Mouse (Mus musculus) left cerebral cortex, adult 11 months (tissue): Measurements from ENCODE around the gene F12.
"Not testable (repeated sequence)": the region's sequence is repeated elsewhere in the genome, so short reads cannot be mapped to it uniquely, and the experiment has no call there.

Experiments used
- DNase-seq: peaks from one replicate; pipeline ENCODE4 v3.0.0; 2022; ENCODE audit warnings: low spot score

The F12 gene

DNA sequence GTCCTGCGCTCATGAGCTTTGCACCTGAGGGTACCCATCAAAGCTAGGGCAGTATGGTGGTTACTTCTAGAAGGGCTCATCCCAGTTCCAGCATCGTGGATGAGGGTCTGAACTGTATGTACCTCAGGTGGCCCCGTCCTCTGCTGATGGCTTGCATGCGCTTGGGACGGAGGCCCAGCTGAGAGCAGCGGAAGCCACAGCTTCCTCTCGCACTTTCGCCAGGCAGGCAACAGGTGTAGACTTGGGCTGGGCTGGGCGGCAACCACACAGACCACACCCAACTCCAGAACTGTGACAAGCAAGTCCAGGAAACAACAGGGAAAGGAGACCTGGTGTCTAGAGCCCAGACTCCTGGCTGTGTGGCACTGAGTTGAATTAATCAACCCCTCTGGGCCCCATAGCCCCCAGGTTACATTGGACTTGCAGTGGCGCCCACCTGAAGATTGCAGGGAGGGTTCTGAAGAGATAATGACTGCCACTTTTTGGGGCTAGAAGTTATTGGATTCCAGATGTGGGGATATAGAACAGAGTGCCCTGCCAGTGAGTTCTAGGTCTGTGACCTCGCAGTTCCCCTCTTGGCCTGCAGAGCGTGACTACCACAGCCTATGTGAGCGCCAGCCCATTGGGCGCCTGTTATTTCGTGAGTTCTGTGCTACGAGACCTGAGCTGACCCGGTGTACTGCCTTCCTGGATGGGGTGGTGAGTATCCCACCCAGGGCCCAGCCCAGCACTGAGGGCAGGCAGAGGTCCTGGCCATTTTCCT lies 23.3 kb upstream of the F12 start:
- no peak for DNase-seq

DNA sequence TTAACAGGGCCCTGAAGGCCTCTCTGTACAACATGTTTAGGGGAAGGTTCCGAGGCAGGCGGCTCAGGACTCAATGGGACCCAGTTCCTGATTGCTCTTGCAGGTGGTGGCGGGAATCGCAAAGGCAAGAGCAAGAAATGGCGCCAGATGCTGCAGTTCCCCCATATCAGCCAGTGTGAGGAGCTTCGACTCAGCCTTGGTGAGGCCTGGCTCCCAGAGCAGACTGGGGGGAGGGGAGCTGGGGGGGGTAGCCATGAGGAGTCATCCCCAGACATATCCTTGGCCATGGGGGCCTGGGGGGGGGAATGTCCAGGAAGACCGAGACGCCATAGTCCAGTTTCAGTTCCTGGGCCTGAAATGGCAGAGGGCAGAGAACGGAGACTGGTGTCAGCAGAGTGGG lies 22.6 kb upstream of the F12 start:
- DNase-seq, result no peak

DNA sequence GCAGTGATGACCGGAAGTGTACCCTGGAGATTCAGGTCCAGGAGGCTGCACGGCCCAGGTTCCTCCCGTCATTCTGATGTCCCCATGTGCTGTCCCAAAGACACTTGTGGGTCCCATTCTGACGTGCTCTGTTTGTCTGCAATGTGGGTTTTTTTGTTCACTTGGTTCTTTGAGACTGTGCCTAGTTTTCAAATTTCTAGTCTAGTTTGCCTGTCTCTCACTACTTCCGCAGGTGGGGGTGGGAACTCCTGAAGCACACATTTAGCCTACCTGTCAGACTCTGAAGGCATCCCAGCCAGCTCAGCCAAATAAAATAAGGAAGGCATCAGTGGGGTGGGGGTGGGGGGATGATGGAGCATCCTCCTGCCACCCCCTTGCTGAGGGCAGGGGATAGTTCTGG lies 21.5 kb upstream of the F12 start:
- no peak for DNase-seq

DNA sequence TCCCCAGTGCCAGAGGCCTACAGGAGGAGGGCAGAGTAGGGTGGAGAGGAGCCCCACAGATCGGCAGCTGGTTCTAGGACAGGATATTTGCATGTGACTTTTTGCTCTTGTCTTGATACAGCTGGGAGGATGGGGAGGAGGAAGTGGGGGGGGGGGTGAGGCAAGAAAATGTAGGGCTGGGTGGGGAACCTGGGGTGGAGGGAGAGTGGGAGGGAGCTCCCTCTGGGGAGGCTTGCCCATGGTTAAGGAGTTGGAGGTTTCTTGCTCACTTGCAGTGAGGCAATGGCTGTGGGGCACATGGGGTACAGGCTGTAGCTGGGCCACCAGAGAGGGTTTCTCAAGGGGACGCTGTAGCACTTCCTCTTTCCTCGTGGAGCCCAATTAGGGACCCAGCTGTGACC lies 20.9 kb upstream of the F12 start:
- DNase-seq, result no peak

DNA sequence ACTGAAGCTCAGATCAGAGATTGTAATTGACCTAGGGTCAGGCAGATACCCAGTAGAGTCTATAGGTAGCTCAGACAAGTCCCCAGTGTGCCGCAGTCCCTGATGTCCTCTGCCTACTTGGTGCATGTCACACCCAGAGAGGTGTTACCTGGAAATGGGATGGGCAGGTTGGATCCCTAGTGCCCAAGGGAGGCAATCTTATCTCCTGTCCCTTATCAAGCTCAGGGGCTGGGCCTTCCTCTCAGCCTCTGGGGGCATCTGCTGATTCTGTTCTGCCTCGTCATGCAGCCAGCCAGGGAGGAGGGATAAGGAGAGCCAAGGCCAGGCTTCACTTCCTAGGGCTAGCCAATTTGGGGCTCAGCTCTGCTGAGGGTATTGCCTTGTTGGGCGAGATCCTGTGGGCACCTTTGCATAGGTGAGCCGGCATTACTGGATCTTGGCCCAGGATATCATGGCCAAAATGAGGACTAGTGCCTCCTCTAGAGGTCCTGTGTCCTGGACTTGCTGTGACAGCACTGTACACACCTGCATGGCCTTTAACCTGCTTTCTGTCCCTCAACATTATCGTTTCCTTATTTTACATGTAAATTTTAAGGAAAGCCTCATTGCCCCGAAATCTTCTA lies 20.0 kb upstream of the F12 start:
- no peak for DNase-seq

DNA sequence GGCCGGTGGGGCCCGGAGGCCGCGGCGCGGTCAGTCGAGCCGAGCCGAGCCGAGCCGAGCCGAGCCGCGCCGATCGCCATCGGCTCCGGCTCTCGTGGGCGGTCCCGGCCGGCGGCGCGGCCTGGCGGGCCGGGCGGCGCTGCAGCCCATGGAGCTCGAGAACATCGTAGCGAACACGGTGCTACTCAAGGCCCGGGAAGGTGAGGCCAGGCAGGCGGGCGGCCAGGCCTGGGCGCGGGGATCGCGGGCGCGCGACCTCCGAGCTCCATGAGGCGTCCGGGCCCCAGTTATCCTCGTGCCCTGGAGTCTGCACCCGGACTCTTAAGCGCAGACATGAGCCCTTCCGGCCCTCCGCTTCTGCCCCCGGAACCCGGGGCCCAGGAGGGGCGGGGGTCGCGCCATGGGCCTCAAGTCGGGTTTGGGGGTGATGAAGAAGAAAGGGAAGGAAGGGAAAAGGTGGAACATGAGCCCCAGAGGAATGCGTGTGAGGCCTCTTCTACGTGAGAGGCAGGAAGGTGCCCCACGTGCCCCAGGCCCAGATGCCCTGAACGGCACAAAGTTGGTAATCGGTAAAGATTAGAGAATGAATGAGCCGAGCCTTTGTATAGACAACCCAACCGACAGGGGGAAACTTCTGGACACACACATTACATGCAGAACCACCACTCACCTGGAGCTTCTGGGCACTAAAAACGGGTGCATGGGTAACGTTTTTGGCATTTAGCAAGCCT lies 18.9 kb upstream of the F12 start:
- no peak for DNase-seq

DNA sequence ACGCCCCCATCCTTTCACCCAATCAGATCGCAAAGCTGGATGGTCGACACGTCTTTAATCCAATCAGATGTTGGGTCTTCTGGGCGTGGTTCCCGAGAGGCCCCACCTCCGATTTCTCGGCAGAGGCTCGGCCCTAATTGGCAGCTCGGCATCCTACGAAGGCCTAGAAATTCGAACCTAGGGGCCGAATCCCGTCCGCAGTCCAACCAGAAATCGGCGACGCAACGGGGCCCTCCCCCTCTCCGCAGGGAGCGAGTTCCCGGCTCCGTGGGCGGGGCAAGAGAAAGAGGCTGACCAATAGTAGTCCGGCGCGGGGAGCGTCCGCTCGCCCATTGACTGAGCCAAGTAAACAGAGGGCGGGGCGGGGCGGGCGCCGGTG lies 18.3 kb upstream of the F12 start, which contains the start of gene Grk6:
Gene Grk6, plus strand, starts transcription at position 136 of the 379 bp plus-strand sequence.
- peak; percentile 100 for DNase-seq

DNA sequence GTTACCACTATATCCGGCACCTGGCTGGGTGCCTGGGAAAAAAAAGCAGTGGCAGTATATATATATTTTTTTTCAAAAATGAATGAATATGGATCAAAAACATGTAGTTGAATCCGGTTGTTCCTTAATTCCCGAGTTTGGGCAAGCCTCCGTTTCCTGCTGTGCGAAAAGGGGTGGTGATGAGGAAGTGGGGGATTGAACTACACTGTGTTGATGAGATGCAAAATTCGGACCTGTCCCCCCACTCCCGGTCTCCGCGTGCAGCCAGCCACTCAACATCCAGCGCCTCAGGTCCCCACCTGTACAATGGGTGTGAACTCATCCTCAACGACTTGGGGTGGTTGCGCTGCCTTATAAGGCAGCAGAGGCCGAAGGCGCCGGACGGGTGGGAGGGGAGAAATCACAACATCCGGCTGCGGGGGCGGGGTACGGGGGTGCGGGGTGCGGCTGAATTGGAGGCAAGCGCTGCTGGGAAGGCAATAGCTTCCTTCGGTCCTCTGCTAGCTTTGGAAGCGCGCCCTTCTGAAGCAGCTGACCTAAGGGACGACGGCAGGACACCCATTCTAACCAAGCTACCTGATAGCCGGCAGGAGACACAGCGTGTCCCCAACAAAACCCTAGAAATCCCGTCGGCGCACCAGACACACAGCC lies 17.8 kb upstream of the F12 start:
- DNase-seq, result no peak

DNA sequence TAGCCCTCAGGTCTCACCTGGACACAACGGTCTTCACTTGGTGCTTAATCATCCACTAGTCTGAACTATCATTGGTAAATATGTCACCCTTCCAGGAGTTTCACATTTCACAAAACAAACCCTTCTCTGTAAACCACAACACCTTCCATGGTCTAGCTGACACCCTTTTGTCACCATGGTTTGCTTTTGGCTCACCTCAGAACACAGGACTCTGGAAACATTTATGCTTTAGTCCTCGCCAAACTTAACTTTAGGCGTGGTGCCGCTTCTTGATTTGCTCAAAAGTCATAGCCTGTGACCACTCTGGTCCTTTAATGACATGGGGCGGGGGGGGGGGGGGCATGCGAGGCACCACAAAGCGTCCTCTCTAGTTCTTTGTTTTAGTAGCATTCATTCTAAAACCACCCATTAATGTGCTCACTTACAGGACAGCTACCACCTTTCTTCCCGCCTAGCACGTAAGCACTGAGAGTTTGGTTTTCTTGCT lies 17.2 kb upstream of the F12 start:
- no peak for DNase-seq

DNA sequence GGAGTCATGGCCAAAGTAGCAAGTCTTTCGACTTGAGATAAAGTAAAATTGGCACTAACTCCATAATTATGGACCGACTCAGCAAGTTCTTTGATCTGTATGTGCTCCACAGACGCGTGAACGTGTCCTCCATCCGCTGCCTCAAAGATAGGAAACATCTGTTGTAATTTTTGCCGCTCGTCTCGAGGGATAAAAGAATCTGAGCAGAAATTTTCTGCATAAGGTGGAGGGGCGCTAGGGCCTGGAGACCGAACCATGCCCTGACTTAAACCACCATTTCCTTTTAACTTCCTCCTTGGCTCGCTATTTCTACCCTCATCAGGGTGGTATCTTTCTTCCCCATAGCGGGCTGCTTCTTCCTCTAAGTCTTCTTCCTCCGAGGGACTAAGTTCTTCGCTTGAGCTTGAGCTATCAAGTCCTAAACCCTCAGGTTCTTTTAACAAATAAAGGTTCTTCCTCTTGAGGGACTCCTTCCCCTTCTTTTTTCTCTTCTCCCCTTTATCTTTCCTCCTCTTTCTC lies 10.6 kb upstream of the F12 start:
- not testable (repeated sequence) for DNase-seq

DNA sequence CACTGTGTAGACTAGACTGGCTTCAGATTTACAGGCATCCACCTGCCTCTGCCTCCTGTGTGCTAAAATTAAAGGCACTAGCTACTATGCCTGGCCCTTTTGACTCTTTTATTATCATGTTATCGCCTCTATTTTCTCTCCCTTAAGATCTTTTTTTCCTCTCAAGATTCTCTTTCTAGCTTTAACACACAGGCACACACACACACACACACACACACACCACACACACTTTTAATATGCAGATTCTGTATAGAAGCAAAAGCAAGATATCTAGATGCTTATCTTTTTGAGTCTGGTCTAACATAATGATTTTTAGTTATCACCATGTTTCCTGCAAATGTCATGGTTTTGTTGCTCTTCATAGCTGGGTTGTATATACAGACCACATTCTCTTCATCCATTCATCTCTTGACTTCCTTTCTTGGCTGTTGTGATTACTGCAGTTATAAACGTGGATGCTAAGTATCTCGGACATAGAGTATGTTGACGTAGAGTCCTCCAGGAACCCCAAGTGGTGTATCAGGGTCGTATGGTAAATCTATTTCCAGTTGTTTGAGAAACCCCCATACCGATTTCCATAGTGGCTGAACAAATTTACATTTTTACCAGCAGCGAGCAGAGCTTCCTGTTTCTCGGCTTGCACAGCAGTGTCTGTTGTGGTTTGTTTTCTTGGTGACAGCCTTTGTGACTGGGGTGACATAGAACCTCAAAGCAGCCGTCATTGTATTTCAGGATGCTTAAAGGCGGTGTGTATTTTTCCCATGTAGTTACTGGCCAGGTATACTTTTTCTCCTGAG lies 5.5 kb upstream of the F12 start:
- DNase-seq, result no peak

DNA sequence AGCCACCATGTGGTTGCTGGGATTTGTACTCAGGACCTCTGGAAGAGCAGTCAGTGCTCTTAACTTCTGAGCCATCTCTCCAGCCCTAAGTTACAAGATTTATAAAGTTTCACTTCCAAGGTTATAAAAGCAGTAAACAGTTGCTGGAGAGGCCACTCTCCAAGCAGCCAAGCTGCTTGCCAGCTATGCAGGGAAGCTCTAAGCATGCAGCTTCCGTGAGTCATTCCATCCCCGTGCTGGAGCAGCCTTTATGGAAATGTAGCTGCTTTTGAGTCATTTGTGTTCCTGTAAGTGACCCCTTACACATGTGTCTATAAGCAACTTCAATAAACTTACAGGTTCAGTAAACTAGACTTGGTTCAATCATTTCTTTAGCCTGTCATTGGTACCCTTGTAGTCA lies 4.0 kb upstream of the F12 start:
- DNase-seq, result no peak

DNA sequence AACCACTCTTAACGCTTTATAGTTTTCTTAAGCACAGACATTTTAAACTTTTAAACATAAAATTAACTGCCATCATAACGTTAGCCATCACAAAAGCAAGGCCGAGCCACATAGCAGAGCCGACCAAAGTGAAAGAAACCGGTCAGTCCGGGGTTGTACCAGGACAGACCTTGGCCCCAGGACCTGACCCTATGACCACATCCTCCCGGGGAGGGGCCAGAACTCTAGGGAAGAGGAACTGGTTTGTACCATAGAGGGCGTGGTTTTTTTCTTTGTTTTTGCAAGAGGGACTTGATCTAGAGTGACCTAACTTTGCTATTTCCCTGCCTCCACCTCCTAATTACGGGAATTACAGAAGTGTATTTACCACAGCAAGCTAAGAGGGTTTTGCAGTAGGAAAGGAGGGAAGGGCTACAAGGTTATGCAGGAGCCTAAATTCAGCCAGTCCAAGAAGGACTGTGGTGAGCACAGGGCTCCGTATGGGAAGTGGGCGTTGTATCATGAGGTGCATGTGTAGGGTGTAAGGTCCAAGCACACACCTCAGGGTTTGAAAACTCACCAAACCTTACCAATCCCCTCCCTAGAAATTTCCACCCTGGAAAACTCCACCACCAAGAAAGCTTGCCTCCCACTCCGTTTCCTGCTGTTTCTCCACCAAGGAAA lies 2.8 kb upstream of the F12 start:
- no peak for DNase-seq

DNA sequence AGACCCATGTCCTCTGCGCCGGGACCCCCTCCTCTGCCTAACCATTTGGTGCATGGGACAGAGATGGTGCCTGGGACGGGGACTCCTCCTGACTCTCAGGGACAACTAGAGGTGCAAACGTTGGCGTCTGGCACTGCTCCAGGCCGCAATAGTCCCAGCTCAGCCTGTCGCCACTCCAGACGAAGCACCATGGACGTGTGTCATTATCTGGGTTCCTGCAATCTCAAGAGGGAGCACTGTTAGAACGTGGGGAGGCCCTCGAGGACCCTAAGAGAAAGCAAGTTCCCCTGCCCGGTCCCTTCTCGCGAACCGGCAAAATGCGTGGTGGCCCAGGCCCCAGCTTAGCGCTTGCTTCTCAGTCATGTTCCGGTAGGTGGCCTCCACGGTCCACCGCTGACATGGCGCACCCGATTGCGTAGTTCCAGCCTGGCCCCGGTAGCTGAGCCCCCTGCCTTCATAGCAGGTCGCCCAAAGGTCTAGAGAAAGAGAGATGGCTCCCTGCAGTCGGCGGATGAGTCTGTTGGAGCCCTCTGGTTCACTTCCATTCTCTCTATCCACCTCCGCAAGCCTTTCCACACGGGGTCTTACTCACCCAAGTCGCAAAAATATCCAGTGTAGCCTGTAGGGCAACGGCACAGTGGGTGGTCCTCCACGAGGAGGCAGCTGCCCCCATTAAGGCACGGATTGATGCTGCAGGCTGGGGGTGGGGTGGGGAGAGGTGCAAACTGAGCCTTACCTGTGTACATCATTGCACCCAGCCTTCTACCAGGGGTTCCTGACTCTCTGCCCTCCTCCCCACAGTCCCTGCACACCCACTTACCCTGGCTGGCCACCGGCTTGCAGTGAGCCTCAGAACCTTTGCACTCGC lies 5.4 kb downstream of the F12 start:
- peak; percentile 35 for DNase-seq

DNA sequence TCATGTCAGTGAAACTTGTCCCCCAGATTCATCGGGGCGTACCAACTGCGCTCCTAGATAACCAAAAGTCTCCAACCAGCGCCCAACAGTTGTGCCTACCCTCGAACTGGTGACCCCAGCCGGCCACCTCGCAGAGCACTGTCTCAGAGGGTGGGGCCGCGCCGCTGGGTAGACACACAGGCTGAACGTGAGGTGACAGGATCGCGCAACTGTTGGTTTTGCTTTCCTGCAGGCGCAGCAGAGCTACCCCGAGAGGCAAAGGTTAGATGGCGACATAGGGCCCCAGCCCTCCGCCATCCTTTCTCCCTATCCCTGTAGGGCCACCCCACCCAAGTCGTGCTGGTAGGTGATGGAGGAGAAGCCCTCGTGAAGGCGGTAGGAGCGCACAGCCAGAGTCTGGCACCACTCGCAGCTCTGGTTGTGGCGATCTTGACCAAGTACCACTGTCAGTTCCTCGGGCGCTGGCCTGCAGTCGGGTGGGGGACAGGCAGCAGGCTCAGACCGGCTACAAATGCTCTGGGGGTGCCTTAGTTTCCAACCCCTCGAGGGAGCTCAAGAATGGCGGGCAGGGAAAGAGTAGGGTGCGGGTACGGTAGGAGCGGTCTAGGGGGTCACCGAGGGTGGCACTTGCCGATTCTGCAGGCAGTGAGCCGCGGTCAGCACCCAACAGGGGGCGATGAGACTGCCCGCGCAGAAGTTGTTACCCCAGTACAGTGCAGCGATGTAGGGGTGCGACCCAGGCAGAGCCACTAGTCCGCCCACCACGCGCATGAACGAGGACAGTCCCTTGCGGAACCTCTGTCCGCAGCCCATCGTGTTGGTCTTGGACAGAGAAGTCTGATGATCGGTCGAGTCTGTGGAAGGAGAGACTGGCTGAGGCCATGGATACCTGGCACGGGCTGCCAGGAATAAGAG lies 6.3 kb downstream of the F12 start:
- no peak for DNase-seq

DNA sequence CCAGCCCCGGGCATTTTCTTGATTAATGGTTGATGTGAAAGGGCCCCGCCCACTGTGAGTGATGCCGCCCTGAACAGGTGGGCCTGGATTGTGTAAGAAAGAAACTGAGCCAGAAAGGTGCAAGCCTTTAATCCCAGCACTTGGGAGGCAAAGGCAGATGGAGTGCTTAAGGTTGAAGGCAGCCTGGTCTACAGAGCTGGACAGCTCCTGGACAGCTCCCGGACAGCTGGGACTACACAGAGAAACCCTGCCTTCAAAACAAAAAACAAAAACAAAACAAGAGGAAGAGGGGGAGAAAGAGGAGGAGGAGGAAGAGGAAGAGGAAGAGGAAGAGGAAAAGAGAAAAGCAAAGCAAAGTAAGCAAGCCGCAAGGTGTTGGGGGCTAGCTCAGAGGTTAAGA lies 7.5 kb downstream of the F12 start:
- DNase-seq, result no peak

DNA sequence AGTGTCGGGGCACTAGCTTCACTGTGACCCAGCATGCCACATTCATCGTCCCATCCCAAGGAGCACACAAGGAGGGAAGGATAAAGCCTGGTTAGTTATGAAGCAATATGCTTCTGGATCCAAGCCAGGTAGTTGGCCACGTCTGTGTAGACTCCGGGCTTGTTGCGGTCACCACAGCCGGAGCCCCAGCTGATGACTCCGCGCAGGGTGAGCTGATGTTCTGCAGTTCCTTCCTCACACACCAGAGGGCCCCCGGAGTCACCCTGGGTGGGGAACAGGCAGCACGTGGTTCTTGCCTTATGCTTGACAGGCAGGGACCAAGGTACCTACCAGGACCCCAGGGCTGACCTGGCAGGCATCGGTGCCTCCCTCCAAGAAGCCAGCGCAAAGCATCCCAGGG lies 8.6 kb downstream of the F12 start:
- DNase-seq, result peak; percentile 72

DNA sequence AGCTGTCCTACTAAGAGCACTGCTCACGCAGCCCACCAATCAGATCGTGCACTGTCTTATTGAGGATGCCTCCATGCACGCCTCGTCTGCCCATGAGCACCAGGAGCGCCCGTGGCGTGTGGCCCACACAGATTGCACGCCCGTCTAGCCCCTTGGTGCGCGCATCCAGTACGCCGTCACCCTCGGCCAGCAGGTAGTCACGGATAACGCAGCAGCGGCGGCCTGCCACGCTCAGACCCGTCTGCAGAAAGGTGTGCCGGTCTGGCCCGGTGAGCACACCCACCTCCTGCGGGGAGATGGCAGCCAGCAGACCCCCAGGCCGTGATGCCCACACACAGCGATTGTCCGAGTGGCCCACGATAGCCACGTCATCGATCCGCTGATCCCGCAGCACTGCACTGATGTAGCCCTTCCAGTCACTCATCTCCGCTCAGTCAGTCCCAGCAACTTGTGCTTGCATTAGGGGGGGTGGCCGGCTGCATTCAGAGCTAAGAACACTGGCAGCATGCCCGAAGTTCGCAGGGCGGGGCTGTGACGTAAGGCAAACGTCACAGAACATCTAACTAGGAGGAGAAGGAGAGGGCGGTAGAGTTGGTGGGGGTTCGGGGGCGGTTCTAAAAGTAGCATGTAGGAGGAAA lies 11.7 kb downstream of the F12 start, which contains the start of gene Pfn3:
Gene Pfn3, minus strand, starts transcription at position 490 of the 638 bp plus-strand sequence.
- DNase-seq, result peak; percentile 64
